Mouse (Mus musculus) cerebellum, adult 2 months (tissue): ENCODE results near the gene Ift88.

Source experiments
- CTCF ChIP-seq: fragments of 200-500 bp; IDR thresholded peaks from 2 replicates; pipeline ENCODE4 v1.5.1; 2011; ENCODE audit warnings: low read depth, mild to moderate bottlenecking, control low read depth, low read length, moderate library complexity, borderline replicate concordance; ENCODE audit not compliant: insufficient read depth
- POLR2A ChIP-seq: fragments of 200-500 bp; IDR thresholded peaks from 2 replicates; pipeline ENCODE4 v1.6.1; 2011; ENCODE audit warnings: low read length, control low read depth, borderline replicate concordance; ENCODE audit not compliant: insufficient read depth

- TF ChIP-seq POLR2A: no peak
- no peak for TF ChIP-seq CTCF
These were observed 111.1 kb downstream of the Ift88 start for GRCm38 (mm10) chr14:57534961-57535360.
